Mouse (Mus musculus) embryonic facial prominence, embryonic 10.5 days (tissue): Measurements from ENCODE around the gene Rpl9-ps6. TPM values are rescaled to one million over a fixed set of nuclear protein-coding genes. Genes with fewer than 3 reads are reported as not detected.

Source experiments
- DNase-seq: peaks from one replicate; pipeline ENCODE4 v3.0.0-alpha.2; 2017; ENCODE audit warnings: low spot score
- H3K27ac ChIP-seq: fragments of 300-500 bp; sonication (generic); replicated peaks from 2 replicates; pipeline ENCODE4 v1.5.1; 2016; ENCODE audit warnings: mild to moderate bottlenecking
- H3K27me3 ChIP-seq: fragments of 300-500 bp; sonication (generic); replicated peaks from 2 replicates; pipeline ENCODE4 v1.6.1; 2016; ENCODE audit warnings: low read depth, mild to moderate bottlenecking; ENCODE audit not compliant: poor library complexity, severe bottlenecking
- H3K36me3 ChIP-seq: fragments of 300-500 bp; sonication (generic); replicated peaks from 2 replicates; pipeline ENCODE4 v1.6.1; 2016; ENCODE audit warnings: mild to moderate bottlenecking, moderate library complexity
- H3K4me1 ChIP-seq: fragments of 300-500 bp; sonication (generic); 2 replicates; pipeline ENCODE4 v1.6.1; 2016
- H3K4me3 ChIP-seq: fragments of 300-500 bp; sonication (generic); 2 replicates; pipeline ENCODE4 v1.5.1; 2016; ENCODE audit warnings: mild to moderate bottlenecking, moderate library complexity
- H3K9me3 ChIP-seq: fragments of 300-500 bp; sonication (generic); 2 replicates; pipeline ENCODE4 v1.6.1; 2016; ENCODE audit warnings: mild to moderate bottlenecking
- WGBS: fragments of 180-500 bp; shearing (Covaris S2); methylation state at CpG from one replicate; pipeline ENCODE4 v1.1.7; 2016; 5-methylcytosine and 5-hydroxymethylcytosine counted together
- polyA plus RNA-seq: library from polyadenylated mRNA; unstranded; fragments of >200 nt; fragmentation: Nextera tagmentation; extraction: Ambion mirVana; gene quantifications from 2 replicates; pipeline ENCODE4 v1.2.1, GENCODE M21; 2016

The Rpl9-ps6 gene
- polyA plus RNA-seq, 1 experiment from 2014 or later = 70.3 TPM

DNA sequence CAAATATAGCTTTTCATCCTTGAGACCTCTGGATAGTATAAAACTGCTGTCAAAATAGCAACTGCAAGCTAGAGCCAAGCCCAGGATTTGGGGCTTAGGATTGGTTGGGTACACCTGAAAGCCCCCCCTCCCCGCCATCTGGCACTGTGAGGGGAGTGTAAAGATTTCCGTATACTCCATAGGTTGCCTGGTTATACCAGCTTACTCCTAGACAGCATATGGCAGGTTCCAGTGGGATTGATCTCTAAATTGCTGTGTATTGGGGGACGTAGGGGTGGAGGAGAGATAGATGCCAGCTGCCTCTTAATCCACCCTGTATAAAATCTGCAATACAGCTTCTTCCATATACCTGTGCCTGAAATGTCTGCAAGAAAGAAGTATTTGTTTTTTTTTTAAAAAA lies 41.7 kb downstream of the Rpl9-ps6 start:
- no peaks in the 10 kb centered on the region for H3K4me1 ChIP-seq
- 91% methylated on average over 3 of the region's 3 CpGs for WGBS
- H3K27ac ChIP-seq = no peak overlapping the region
- H3K27me3 ChIP-seq = no peaks in the 10 kb centered on the region
- no peaks in the 10 kb centered on the region for H3K9me3 ChIP-seq
- H3K4me3 ChIP-seq = no peak overlapping the region
- no peaks in the 10 kb centered on the region for H3K36me3 ChIP-seq
- no peak for DNase-seq

DNA sequence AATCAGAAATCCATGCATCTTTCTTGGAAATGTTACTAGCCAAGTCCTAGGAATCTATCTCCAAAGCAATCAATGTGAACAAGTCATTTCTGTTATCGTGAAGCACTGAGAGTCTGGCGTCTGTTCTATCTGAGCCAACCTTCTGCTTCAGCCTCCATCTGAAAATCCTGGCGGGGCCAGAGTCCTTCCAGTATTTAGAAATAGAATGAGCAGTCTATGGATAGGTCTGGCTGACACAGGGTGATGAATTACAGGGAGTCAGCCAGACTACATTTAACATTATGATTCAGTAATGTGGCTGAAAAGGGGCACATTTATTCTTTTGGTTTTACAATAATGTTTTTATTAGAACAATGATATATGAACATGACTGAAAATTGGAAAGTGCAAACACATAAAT lies 47.3 kb downstream of the Rpl9-ps6 start:
- 82% methylated on average over 3 of the region's 3 CpGs for WGBS
- H3K27me3 ChIP-seq = no peaks in the 10 kb centered on the region
- H3K4me3 ChIP-seq = no peak overlapping the region
- no peaks in the 10 kb centered on the region for H3K9me3 ChIP-seq
- no peak for DNase-seq
- no peaks in the 10 kb centered on the region for H3K36me3 ChIP-seq
- H3K27ac ChIP-seq = no peak overlapping the region
- no peaks in the 10 kb centered on the region for H3K4me1 ChIP-seq

DNA sequence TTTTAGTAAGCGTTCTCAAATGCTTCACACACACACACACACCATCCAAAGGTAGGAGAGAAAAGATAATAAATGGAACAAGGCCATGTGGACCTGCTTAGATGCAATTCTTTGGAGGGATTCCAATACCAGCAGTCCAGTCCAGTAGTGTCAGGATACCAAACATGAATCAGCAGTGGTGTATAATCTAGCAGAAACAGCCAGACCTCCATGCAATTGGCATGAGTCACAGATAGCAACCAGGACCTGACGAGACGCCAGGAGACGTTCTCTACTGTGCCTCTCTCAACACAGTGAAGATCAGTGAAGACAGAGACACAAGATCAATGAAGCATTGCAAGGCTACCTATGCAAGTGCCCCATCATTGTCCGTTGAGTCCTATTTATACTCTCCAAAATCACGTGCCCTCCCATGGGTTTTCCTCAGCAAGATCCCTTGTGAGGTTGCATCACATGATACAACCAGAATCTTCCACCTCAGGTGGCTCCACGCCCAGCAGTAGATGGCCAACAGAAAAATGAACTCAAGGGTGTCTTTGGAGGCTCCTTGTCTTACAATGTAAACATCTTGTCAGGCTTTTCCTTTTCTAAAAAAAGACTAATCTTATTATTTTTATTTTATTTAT lies 49.6 kb downstream of the Rpl9-ps6 start:
- Histone ChIP-seq H3K4me3 (no peak overlapping the region), H3K27ac (no peak overlapping the region), H3K9me3 (no peaks in the 10 kb centered on the region), H3K36me3 (no peaks in the 10 kb centered on the region), H3K27me3 (no peaks in the 10 kb centered on the region), H3K4me1 (no peaks in the 10 kb centered on the region)
- no peak for DNase-seq
- 92% methylated on average over 7 of the region's 7 CpGs for WGBS

Other genes starting within 250 kb of the Rpl9-ps6 start
- gene Sgms1, start 76.9 kb downstream of the Rpl9-ps6 start, polyA plus RNA-seq = 15.2 and 16.6 TPM in 2 replicates
- 65.7 and 71.6 TPM in 2 replicates for gene Minpp1, start 19.2 kb upstream of the Rpl9-ps6 start, polyA plus RNA-seq
- gene Papss2, start 129.2 kb upstream of the Rpl9-ps6 start, polyA plus RNA-seq = 1.6 and 3.1 TPM in 2 replicates